Mouse (Mus musculus) gastrocnemius, adult 2 months (tissue): ENCODE measurements around the gene Myo3b. TPM values are rescaled to one million over a fixed set of nuclear protein-coding genes. Genes with fewer than 3 reads are reported as not detected.

Experiments used
- DNase-seq: peaks from one replicate; pipeline ENCODE4 v3.0.0; 2022
- H3K27ac ChIP-seq: fragments of 200-600 bp; 2 replicates; pipeline ENCODE4 v1.8.1; 2022; ENCODE audit warnings: mild to moderate bottlenecking
- H3K4me3 ChIP-seq: fragments of 200-600 bp; 2 replicates; pipeline ENCODE4 v1.8.1; 2022; ENCODE audit warnings: mild to moderate bottlenecking, moderate library complexity
- CTCF ChIP-seq: fragments of 200-600 bp; IDR thresholded peaks from 2 replicates; pipeline ENCODE4 v1.8.1; 2022; ENCODE audit warnings: antibody characterized with exemption, mild to moderate bottlenecking, moderate library complexity
- intact Hi-C: fragments of 180-260 bp; cut with DNase I; formaldehyde crosslinking; loops from one replicate; pipeline ENCODE4 v1.15.1; 2025
- total RNA-seq, 2 experiments: library from RNA; stranded (reverse); gene quantifications; 2 replicates each; pipeline ENCODE4 v1.2.3; 2021

Myo3b gene
- total RNA-seq, 2 experiments from 2014 or later: not detected

DNA sequence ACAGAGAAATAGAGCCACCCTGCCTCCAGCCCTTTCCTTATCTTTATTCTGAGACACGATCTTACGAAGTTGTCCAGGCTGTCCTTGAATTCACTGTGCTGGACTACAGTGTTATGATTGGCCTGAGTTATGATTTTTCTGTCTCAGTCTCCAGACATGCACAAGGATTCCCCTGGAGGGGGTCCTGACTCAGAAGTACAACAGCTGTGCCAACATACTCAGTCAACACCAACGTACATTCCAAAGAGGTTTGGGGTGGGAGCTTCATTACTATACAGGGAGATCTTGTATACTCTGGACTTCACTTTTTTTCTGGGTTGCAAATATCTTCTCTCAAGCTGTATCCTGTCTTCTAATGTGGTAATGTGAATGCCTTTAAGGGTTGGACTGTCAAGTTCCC, 113.0 kb downstream of the Myo3b start:
- no peak overlapping the region for H3K4me3 ChIP-seq
- H3K27ac ChIP-seq: no peak overlapping the region
- intact Hi-C loops: no loop called here
- DNase-seq: no peak
- TF ChIP-seq CTCF: no peak

- no peak for DNase-seq
- Histone ChIP-seq H3K27ac (no peak overlapping the region), H3K4me3 (no peak overlapping the region)
- intact Hi-C loops: no loop called here
- TF ChIP-seq CTCF: no peak
These were observed 116.4 kb downstream of the Myo3b start for GRCm38 (mm10) chr2:70155226-70155836.

- Histone ChIP-seq H3K27ac (no peak overlapping the region), H3K4me3 (no peak overlapping the region)
- DNase-seq: no peak
- intact Hi-C loops: no loop called here
- TF ChIP-seq CTCF: no peak
These were observed 120.6 kb downstream of the Myo3b start for GRCm38 (mm10) chr2:70159543-70159942.

- no peak for TF ChIP-seq CTCF
- intact Hi-C loops: no loop called here
- no peak overlapping the region for H3K4me3 ChIP-seq
- no peak for DNase-seq
- H3K27ac ChIP-seq: no peak overlapping the region
These were observed 127.3 kb downstream of the Myo3b start for GRCm38 (mm10) chr2:70166231-70166630.

GRCm38 (mm10) chr2:70167944-70168935, 129.3 kb downstream of the Myo3b start:
- TF ChIP-seq CTCF: no peak
- Histone ChIP-seq H3K4me3 (no peak overlapping the region), H3K27ac (no peak overlapping the region)
- no peak for DNase-seq
- intact Hi-C loops: no loop called here

- no peak for DNase-seq
- TF ChIP-seq CTCF: no peak
- intact Hi-C loops: no loop called here
These were observed 131.5 kb downstream of the Myo3b start for GRCm38 (mm10) chr2:70170469-70170868.

GRCm38 (mm10) chr2:70176823-70177708, 138.1 kb downstream of the Myo3b start:
- TF ChIP-seq CTCF: no peak
- intact Hi-C loops: no loop called here
- no peak overlapping the region for H3K27ac ChIP-seq
- no peak for DNase-seq
- H3K4me3 ChIP-seq: no peak overlapping the region

More at GRCm38 (mm10) chr2:70170469-70170868, 131.5 kb downstream of the Myo3b start:
- no peak overlapping the region for H3K4me3 ChIP-seq
- H3K27ac ChIP-seq: no peak overlapping the region

DNA sequence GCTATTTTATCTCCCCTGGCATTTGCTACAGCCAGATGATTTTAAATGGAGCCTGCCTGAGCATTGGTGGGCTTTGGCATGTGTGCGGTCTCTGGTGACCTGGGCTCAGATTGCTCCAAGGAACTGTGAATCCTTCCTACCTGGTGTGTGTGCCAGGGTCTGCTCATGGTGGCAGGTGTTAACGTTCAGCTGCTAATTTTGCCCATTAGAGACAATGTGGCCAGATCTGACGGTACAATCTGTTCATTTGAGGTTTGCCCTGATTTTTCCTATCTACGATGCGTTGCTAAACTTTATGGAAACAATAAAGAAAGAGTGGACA, 138.7 kb downstream of the Myo3b start:
- no peak overlapping the region for H3K27ac ChIP-seq
- H3K4me3 ChIP-seq: no peak overlapping the region
- intact Hi-C loops: no loop called here
- TF ChIP-seq CTCF: no peak
- no peak for DNase-seq

- intact Hi-C loops: no loop called here
- TF ChIP-seq CTCF: no peak
- H3K4me3 ChIP-seq: no peak overlapping the region
- no peak for DNase-seq
- H3K27ac ChIP-seq: no peak overlapping the region
These were observed 139.3 kb downstream of the Myo3b start for GRCm38 (mm10) chr2:70178241-70178640.

DNA sequence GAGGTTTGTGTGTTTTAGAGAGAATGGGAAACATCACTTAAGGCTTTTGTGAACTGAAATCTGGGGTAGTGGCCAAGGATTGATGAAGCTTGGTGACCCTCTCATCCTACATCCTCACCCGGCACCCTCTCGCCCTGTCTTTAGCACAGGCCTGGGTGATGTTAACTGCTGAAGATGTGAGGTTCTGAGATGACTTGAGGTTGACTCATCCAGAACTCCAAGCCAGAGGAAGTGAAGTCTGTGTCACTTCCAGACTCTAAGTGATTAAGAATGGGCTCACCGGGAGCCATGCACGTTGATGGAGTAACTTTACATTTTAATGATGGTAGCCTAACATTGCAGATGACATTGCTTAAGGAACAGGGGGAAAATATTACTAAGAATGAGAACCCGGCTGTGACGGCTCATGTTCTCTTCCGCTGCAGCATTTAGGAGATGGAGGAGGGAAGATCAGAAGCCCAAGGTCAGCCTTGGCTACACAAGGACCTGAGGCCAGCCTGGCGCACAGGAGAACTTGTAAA, 143.3 kb downstream of the Myo3b start:
- intact Hi-C loops: no loop called here
- DNase-seq: no peak
- TF ChIP-seq CTCF: no peak

GRCm38 (mm10) chr2:70187040-70187439, 148.1 kb downstream of the Myo3b start:
- Histone ChIP-seq H3K27ac (no peak overlapping the region), H3K4me3 (no peak overlapping the region)
- intact Hi-C loops: no loop called here
- TF ChIP-seq CTCF: no peak
- no peak for DNase-seq

More for the DNA sequence above, 143.3 kb downstream of the Myo3b start:
- no peak overlapping the region for H3K27ac ChIP-seq
- H3K4me3 ChIP-seq: no peak overlapping the region
